ENCODE assay signal across 8 mouse cellular contexts in the genomic region with DNA sequence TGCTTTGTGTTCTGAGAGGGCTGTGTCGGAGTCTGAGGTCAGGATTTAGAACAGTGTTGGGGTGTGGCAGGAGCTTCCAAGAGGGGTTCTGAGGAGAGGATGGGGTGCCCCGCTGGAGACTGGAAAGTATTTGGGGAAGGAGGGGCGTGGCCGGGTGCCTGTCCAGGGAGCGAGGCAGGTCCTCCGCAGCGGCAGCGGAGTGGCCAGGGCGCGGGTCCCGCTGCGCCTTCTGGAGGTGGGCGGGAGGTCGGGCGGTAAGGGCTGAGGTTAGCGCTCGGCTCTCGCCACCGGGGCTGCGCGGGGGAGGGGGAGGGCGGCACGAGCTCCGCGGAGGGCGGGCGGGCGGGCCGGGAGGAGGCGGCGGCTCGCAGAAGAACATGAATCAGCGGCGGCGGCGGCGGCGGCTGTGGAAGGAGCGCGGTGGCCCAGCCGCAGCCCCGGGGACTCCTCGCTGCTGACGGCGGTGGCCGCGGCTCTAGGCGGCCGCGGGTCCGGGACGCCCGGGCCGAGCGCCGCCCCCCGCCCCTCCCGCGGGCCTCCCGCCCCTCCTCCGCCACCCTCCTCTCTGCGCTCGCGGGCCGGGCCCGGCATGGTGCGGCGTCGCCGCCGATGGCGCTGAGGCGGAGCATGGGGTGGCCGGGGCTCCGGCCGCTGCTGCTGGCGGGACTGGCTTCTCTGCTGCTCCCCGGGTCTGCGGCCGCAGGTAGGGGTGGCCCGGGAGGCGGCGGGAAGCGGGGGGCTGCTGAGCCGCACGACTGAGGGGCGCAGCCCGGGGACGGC. TPM values are rescaled to one million over a fixed set of nuclear protein-coding genes. Genes with fewer than 3 reads are reported as not detected.
DNase-seq lines count a peak whose midpoint lies in the region; ATAC-seq and TF ChIP-seq lines count a peak whose summit lies in the region.

No protein-coding gene starts in this region.

- TF ChIP-seq POLR2A in heart, adult 2 months (IDR thresholded peaks at IDR 0.05; ENCODE audit: insufficient read depth, low read depth, low read length) = no peak

- under 1% methylated on average over 53 of the region's 89 CpGs for WGBS in heart, adult 2 months
- under 1% methylated on average over 25 of the region's 89 CpGs for WGBS in kidney, postnatal 0 days

- H3K4me2 ChIP-seq in kidney, postnatal 0 days (ENCODE audit: low read length) = peak overlapping the region; percentile 100

- DNase-seq in 416B (ENCODE audit: low read depth) (peak; percentile 29), G1E (ENCODE audit: low spot score) (peak; percentile 72)
- DNase-seq in cerebellum, postnatal 14 days = peak; percentile 67 to 69
- peak; percentile 62 to 70 for DNase-seq in heart, adult 2 months
- peak; percentile 47 for DNase-seq in kidney, postnatal 0 days (ENCODE audit: low spot score)
- DNase-seq in splenic B cell, adult 2 months (ENCODE audit: low read depth, low spot score) = peak; percentile 51
- no peak for DNase-seq in layer of hippocampus, adult 8-10 months (ENCODE audit: low spot score in 2 of 2)

- peak overlapping the region; percentile 80 for H3K9ac ChIP-seq in heart, adult 2 months (ENCODE audit: low read depth, low read length)
- peak overlapping the region; percentile 74 for H3K9ac ChIP-seq in kidney, postnatal 0 days (ENCODE audit: low read depth, low read length)

- H3K4me1 ChIP-seq in G1E (ENCODE audit: insufficient read depth, low read depth, low read length) = peaks cover 33% of the 10 kb centered on the region
- peaks cover 2% of the 10 kb centered on the region for H3K4me1 ChIP-seq in heart, adult 2 months (ENCODE audit: control insufficient read depth, insufficient read depth, low read length)
- 0 out of 2 replicates have a peak, but pooled peaks cover 5% of the 10 kb centered on the region for H3K4me1 ChIP-seq in kidney, postnatal 0 days (replicated peaks; ENCODE audit: insufficient read depth, low read length)

- H3K79me2 ChIP-seq in heart, adult 2 months (replicated peaks; ENCODE audit: control insufficient read depth, insufficient read depth, low read length) = no peaks in the 10 kb centered on the region

- TF ChIP-seq CTCF in G1E (IDR thresholded peaks at IDR 0.05; ENCODE audit: low read depth, low read length) = no peak
- no peak for TF ChIP-seq CTCF in heart, adult 2 months (IDR thresholded peaks at IDR 0.05)
- no peak for TF ChIP-seq CTCF in kidney, postnatal 0 days (IDR thresholded peaks at IDR 0.05; ENCODE audit: low read depth)

- ATAC-seq in G1E (ENCODE audit: extremely low read depth, insufficient number of reproducible peaks, low FRiP score, poor library complexity, severe bottlenecking) = no peak
- ATAC-seq in kidney, postnatal 0 days (replicated peaks; ENCODE audit: low FRiP score, low read depth) = peak; percentile 62
- peak; percentile 42 for ATAC-seq in megakaryocyte, adult 5-6 weeks (ENCODE audit: poor library complexity, severe bottlenecking)

- H3K27ac ChIP-seq in heart, adult 2 months = no peak overlapping the region; the same call in 1 of the 2 replicates
- H3K27ac ChIP-seq in kidney, postnatal 0 days = no peak overlapping the region

- H3K4me3 ChIP-seq in G1E (ENCODE audit: low read depth, low read length) = peak overlapping the region; percentile 72
- H3K4me3 ChIP-seq in heart, adult 2 months = peak overlapping the region; percentile 66
- peak overlapping the region; percentile 74 for H3K4me3 ChIP-seq in kidney, postnatal 0 days (replicated peaks; ENCODE audit: low read depth, low read length)

- no peaks in the 10 kb centered on the region for H3K36me3 ChIP-seq in G1E (replicated peaks)
- H3K36me3 ChIP-seq in heart, adult 2 months (ENCODE audit: control insufficient read depth, insufficient read depth, low read length) = no peaks in the 10 kb centered on the region
- H3K36me3 ChIP-seq in kidney, postnatal 0 days (ENCODE audit: insufficient read depth, low read length) = no peaks in the 10 kb centered on the region
- H3K36me3 ChIP-seq in splenic B cell, adult 2 months (ENCODE audit: control insufficient read depth, insufficient read depth, low read length, poor library complexity, severe bottlenecking) = no peaks in the 10 kb centered on the region

- no peaks in the 10 kb centered on the region for H3K9me3 ChIP-seq in G1E (replicated peaks)
- no peaks in the 10 kb centered on the region for H3K9me3 ChIP-seq in kidney, postnatal 0 days (replicated peaks; ENCODE audit: low read length)

- TF ChIP-seq EP300 in heart, adult 2 months (IDR thresholded peaks at IDR 0.05; ENCODE audit: insufficient read depth, low read depth, low read length) = no peak

- intact Hi-C loops in heart, adult 2 months (cut with DNase I) = loop anchor here (5.0 kb wide), 1 partner anchor 98 kb away; the partner anchor contains the start of gene Mga

- peaks cover 82% of the 10 kb centered on the region for H3K27me3 ChIP-seq in G1E (ENCODE audit: insufficient read depth, low read length)
- peaks cover 1% of the 10 kb centered on the region; the same call in 1 of the 2 replicates for H3K27me3 ChIP-seq in heart, adult 2 months (ENCODE audit: control insufficient read depth, insufficient read depth, low read length)
- H3K27me3 ChIP-seq in kidney, postnatal 0 days (ENCODE audit: insufficient read depth, low read length) = no peaks in the 10 kb centered on the region
- no peaks in the 10 kb centered on the region for H3K27me3 ChIP-seq in splenic B cell, adult 2 months (ENCODE audit: control insufficient read depth, insufficient read depth, low read length, poor library complexity, severe bottlenecking)

RNA-seq across cellular contexts. Expression of gene Tyro3, which starts 1.8 kb away (rescaled TPM):
- total RNA-seq in G1E (2014; fragmentation: Nextera tagmentation) (not detected in 2 replicates), G1E (2017) (0.87 and 1.1 TPM in 2 replicates)
- polyA plus RNA-seq in G1E (2012) = 0.28 and 0.42 TPM in 2 replicates
- 1 to 10 TPM; 1.2 to 1.5 TPM for total RNA-seq in heart, adult 2 months (2021)
- 1.6 and 2.7 TPM in 2 replicates for polyA plus RNA-seq in heart, adult 2 months (2012; rRNA removed)
- polyA plus RNA-seq in kidney, postnatal 0 days (2015; fragmentation: Nextera tagmentation; extraction: Ambion mirVana) = 7.7 and 9.7 TPM in 2 replicates
- not detected in 2 replicates for total RNA-seq in megakaryocyte, adult 5-6 weeks (2015)
- 0.33 TPM in 1 of 2 replicates, not detected in the other for total RNA-seq in megakaryocyte, adult 5-6 weeks (2017)
- 10 to 100 TPM; 86.0 to 95.4 (median 91.3) TPM for total RNA-seq in layer of hippocampus, adult 8-10 months (2022)

RNA-seq across cellular contexts. Expression of gene Rpap1, which starts 12.0 kb away (rescaled TPM):
- total RNA-seq in G1E (2014; fragmentation: Nextera tagmentation) = 22.3 and 23.9 TPM in 2 replicates
- 8.0 and 8.1 TPM in 2 replicates for total RNA-seq in G1E (2017)
- polyA plus RNA-seq in G1E (2012) = 36.4 and 41.3 TPM in 2 replicates
- 10 to 100 TPM; 12.2 to 13.3 TPM for total RNA-seq in heart, adult 2 months (2021)
- 10.5 and 12.1 TPM in 2 replicates for polyA plus RNA-seq in heart, adult 2 months (2012; rRNA removed)
- polyA plus RNA-seq in kidney, postnatal 0 days (2015; fragmentation: Nextera tagmentation; extraction: Ambion mirVana) = 15.7 and 19.0 TPM in 2 replicates
- total RNA-seq in megakaryocyte, adult 5-6 weeks (2015) = 2.9 and 3.9 TPM in 2 replicates
- total RNA-seq in megakaryocyte, adult 5-6 weeks (2017) = 5.0 and 6.4 TPM in 2 replicates
- 10 to 100 TPM; 18.6 to 21.5 (median 19.2) TPM for total RNA-seq in layer of hippocampus, adult 8-10 months (2022)

RNA-seq across cellular contexts. Expression of gene Ltk, which starts 39.1 kb away (rescaled TPM):
- total RNA-seq in G1E (2014; fragmentation: Nextera tagmentation) (not detected in 2 replicates), G1E (2017) (0.11 TPM in 1 of 2 replicates, not detected in the other)
- not detected in 2 replicates for polyA plus RNA-seq in G1E (2012)
- total RNA-seq in heart, adult 2 months (2021) = not detected
- 0.09 and 0.39 TPM in 2 replicates for polyA plus RNA-seq in heart, adult 2 months (2012; rRNA removed)
- polyA plus RNA-seq in kidney, postnatal 0 days (2015; fragmentation: Nextera tagmentation; extraction: Ambion mirVana) = 0.52 and 0.53 TPM in 2 replicates
- not detected in 2 replicates for total RNA-seq in megakaryocyte, adult 5-6 weeks (2015)
- not detected in 2 replicates for total RNA-seq in megakaryocyte, adult 5-6 weeks (2017)
- 10 to 100 TPM; 13.4 to 17.8 (median 14.7) TPM for total RNA-seq in layer of hippocampus, adult 8-10 months (2022)

RNA-seq across cellular contexts. Expression of gene Itpka, which starts 57.2 kb away (rescaled TPM):
- total RNA-seq in G1E (2014; fragmentation: Nextera tagmentation) = 0.39 TPM in 1 of 2 replicates, not detected in the other
- total RNA-seq in G1E (2017) = 0.22 and 0.52 TPM in 2 replicates
- 1.9 TPM in 2 replicates for polyA plus RNA-seq in G1E (2012)
- total RNA-seq in heart, adult 2 months (2021) = under 1 TPM; 0.52 to 0.59 TPM
- 0.44 and 1.3 TPM in 2 replicates for polyA plus RNA-seq in heart, adult 2 months (2012; rRNA removed)
- polyA plus RNA-seq in kidney, postnatal 0 days (2015; fragmentation: Nextera tagmentation; extraction: Ambion mirVana) = 0.83 and 1.1 TPM in 2 replicates
- 0.07 and 0.23 TPM in 2 replicates for total RNA-seq in megakaryocyte, adult 5-6 weeks (2015)
- 0.37 and 1.0 TPM in 2 replicates for total RNA-seq in megakaryocyte, adult 5-6 weeks (2017)
- 100 to 1,000 TPM; 213 to 245 (median 228) TPM for total RNA-seq in layer of hippocampus, adult 8-10 months (2022)

Comparison
In these comparisons a context has a peak if more than half of its experiments do, and no peak if none do; other contexts are left out.
1. DNase-seq: peak in 416B (single experiment), G1E (single experiment), cerebellum, postnatal 14 days (2 of 2), heart, adult 2 months (2 of 2), kidney, postnatal 0 days (single experiment) and splenic B cell, adult 2 months (single experiment); none in layer of hippocampus, adult 8-10 months (0 of 2).
2. RNA of gene Tyro3, which starts 1.8 kb away (total RNA-seq): 86.0 to 95.4 TPM in layer of hippocampus, adult 8-10 months; 1.2 to 1.5 TPM in heart, adult 2 months, 0.87 to 1.1 TPM in G1E and 0.33 TPM in megakaryocyte, adult 5-6 weeks; every median in the first group is over 10 times any median in the second.
3. RNA of gene Ltk, which starts 39.1 kb away (total RNA-seq): 13.4 to 17.8 TPM in layer of hippocampus, adult 8-10 months; 0.11 TPM in G1E, not detected in heart, adult 2 months and not detected in megakaryocyte, adult 5-6 weeks; every median in the first group is over 10 times any median in the second.
4. Peak in every context shown above with its lines, with median percentiles within 50 percentile points of each other: H3K4me3 ChIP-seq.